Mouse (Mus musculus) stomach, postnatal 0 days (tissue): ENCODE data around the gene Kif26b. TPM values are rescaled to one million over a fixed set of nuclear protein-coding genes. Genes with fewer than 3 reads are reported as not detected.

Experiments
- ATAC-seq: fragments of 200-750 bp; cut with Nextera tagmentation; 2 replicates; pipeline ENCODE4 v1.8.0; 2017; ENCODE audit not compliant: low FRiP score, low TSS enrichment
- DNase-seq: peaks from one replicate; pipeline ENCODE4 v3.0.0-alpha.2; 2016; ENCODE audit warnings: low spot score
- H3K27ac ChIP-seq: fragments of 300-500 bp; sonication (generic); replicated peaks from 2 replicates; pipeline ENCODE4 v1.5.1; 2014; ENCODE audit warnings: mild to moderate bottlenecking, control low read depth
- H3K27me3 ChIP-seq: fragments of 300-500 bp; sonication (generic); 2 replicates; pipeline ENCODE4 v1.6.1; 2014; ENCODE audit warnings: low read length; ENCODE audit not compliant: control insufficient read depth, insufficient read depth
- H3K36me3 ChIP-seq: fragments of 300-500 bp; sonication (generic); 2 replicates; pipeline ENCODE4 v1.6.1; 2014; ENCODE audit warnings: low read length, mixed read lengths; ENCODE audit not compliant: control insufficient read depth, insufficient read depth
- H3K4me1 ChIP-seq: fragments of 300-500 bp; sonication (generic); replicated peaks from 2 replicates; pipeline ENCODE4 v1.6.1; 2014; ENCODE audit warnings: antibody characterized with exemption; ENCODE audit not compliant: control insufficient read depth, insufficient read depth
- H3K4me2 ChIP-seq: fragments of 300-500 bp; sonication (generic); replicated peaks from 2 replicates; pipeline ENCODE4 v1.6.1; 2014; ENCODE audit warnings: low read depth, mild to moderate bottlenecking, control low read depth, moderate library complexity
- H3K4me3 ChIP-seq: fragments of 300-500 bp; sonication (generic); 2 replicates; pipeline ENCODE4 v1.5.1; 2014; ENCODE audit warnings: low read depth, low read length, control low read depth
- H3K9ac ChIP-seq: fragments of 300-500 bp; sonication (generic); 2 replicates; pipeline ENCODE4 v1.6.1; 2014; ENCODE audit warnings: mild to moderate bottlenecking, low read length, control low read depth, mixed read lengths
- H3K9me3 ChIP-seq: fragments of 300-500 bp; sonication (generic); 2 replicates; pipeline ENCODE4 v1.6.1; 2016; ENCODE audit warnings: low read length; ENCODE audit not compliant: control insufficient read depth
- CTCF ChIP-seq: IDR thresholded peaks from 2 replicates; pipeline ENCODE4 v1.5.1; 2016; ENCODE audit warnings: antibody characterized with exemption, low read depth, mild to moderate bottlenecking, moderate library complexity
- EP300 ChIP-seq: optimal IDR thresholded peaks from 2 replicates; pipeline ENCODE3; 2016; ENCODE audit warnings: antibody characterized with exemption
- WGBS: fragments of 180-500 bp; shearing (Covaris S2); extraction: QIAGEN DNeasy Blood & Tissue Kit; methylation state at CpG from one replicate; pipeline ENCODE4 v1.1.7; 2014; 5-methylcytosine and 5-hydroxymethylcytosine counted together
- polyA plus RNA-seq: library from polyadenylated mRNA; unstranded; fragments of >200 nt; fragmentation: Nextera tagmentation; extraction: Ambion mirVana; gene quantifications from 2 replicates; pipeline ENCODE4 v1.2.1, GENCODE M21; 2015

Gene Kif26b
- polyA plus RNA-seq, 1 experiment from 2014 or later: 0.69 TPM

DNA sequence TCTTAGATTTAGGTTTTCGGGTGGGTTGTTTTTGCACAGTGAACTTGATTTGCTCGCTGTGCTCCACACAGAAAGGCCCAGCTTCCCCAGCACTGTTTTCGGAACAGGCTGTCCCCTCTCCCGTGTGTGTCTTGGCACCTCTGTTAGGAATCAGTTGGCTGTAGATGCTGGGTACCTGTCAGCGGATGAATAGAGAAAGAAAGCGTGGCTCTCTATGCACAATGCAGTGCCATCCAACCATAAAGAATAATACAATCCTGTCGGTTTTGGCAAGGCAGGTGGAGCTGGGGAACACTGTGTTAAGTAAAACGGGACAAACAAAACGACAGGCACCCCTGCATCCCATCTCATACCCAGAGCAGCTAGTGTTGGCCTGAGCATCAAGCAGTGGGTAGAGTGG lies 220.9 kb downstream of the Kif26b start:
- Histone ChIP-seq H3K4me3 (no peak overlapping the region), H3K4me2 (no peak overlapping the region), H3K36me3 (no peaks in the 10 kb centered on the region), H3K9ac (no peak overlapping the region), H3K27me3 (no peaks in the 10 kb centered on the region), H3K9me3 (no peaks in the 10 kb centered on the region), H3K27ac (no peak overlapping the region), H3K4me1 (no peaks in the 10 kb centered on the region)
- DNase-seq: no peak
- ATAC-seq: no peak
- TF ChIP-seq EP300 (no peak), CTCF (no peak)
- 88% methylated on average over 9 of the region's 9 CpGs for WGBS

DNA sequence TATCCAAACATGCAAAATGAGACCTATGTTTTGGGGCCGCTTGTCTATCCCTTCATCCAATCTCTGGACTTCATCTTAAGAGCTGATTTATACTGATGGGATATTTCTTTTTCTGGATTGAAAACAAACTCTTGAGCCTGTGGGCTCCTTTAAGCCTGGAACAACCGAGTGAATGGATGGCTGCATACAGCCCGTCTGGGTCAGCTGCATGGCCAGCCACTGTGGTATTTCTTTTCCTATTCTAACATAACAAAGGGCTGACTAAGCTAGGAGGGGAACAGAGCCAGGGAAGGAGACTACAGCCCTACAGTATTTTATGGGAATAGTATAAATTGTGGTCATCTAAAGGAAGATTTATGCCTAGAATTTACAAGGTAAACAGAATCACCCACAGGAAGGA lies 229.5 kb downstream of the Kif26b start:
- 45% methylated on average over 3 of the region's 3 CpGs for WGBS
- Histone ChIP-seq H3K4me1 (no peaks in the 10 kb centered on the region), H3K9me3 (no peaks in the 10 kb centered on the region), H3K27ac (no peak overlapping the region), H3K36me3 (no peaks in the 10 kb centered on the region), H3K27me3 (no peaks in the 10 kb centered on the region), H3K4me3 (no peak overlapping the region), H3K9ac (no peak overlapping the region), H3K4me2 (no peak overlapping the region)
- TF ChIP-seq EP300 (no peak), CTCF (no peak)
- no peak for DNase-seq
- ATAC-seq: no peak

DNA sequence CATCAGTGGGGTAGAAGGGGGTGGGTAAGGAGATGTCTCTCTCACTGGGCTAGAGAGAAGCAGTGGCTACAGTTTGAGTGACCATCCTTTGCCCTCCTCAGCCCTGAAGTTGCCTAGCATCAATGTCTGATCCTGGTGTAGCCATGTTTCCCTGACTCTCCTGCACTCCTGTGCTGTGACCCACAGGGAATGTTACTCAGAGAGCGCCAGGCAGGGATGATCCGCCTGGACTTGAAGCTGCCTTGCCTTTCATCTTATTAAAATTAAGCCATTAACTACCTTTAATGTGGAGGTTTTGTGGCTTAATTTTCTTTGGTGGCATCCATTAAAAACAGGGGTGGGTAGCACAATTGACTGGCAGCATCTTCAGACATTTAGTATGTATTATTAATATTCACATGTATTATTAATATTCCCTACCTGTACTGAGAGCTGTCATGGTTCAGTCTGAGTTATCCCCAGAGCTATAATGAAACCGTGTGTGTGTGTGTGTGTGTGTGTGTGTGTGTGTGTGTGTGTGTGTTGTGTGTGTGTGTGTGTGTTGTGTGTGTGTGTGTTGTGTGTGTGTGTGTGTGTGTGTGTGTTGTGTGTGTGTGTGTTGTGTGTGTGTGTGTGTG lies 233.3 kb downstream of the Kif26b start:
- H3K9me3 ChIP-seq: no peaks in the 10 kb centered on the region
- H3K4me2 ChIP-seq: no peak overlapping the region
- no peak overlapping the region for H3K27ac ChIP-seq
- no peak overlapping the region for H3K9ac ChIP-seq
- H3K4me3 ChIP-seq: no peak overlapping the region
- DNase-seq: no peak
- H3K4me1 ChIP-seq: no peaks in the 10 kb centered on the region
- H3K36me3 ChIP-seq: no peaks in the 10 kb centered on the region
- WGBS: 87% methylated on average over 3 of the region's 3 CpGs
- no peaks in the 10 kb centered on the region for H3K27me3 ChIP-seq
- ATAC-seq: no peak
- no peak for TF ChIP-seq CTCF
- no peak for TF ChIP-seq EP300

DNA sequence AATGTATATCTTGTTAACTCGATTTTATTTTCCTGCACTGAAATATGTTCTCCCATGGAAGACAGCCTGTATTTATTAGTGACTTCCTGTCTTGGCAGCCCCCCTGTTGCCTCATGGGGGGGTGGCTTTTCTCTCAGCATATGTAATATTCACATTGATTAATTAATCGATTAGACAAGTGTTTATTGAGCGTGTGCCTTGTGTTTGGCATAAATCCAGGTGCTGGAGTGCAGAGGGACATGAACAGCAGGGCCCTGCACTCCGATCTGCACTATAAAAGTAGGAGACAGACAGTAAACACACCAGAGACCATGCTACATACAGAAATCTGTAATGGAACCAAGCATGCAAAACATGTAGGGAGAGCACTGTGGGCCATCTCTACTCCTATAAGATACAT lies 236.0 kb downstream of the Kif26b start:
- Histone ChIP-seq H3K9me3 (no peaks in the 10 kb centered on the region), H3K4me2 (no peak overlapping the region), H3K36me3 (no peaks in the 10 kb centered on the region), H3K4me1 (no peaks in the 10 kb centered on the region), H3K4me3 (no peak overlapping the region), H3K27me3 (no peaks in the 10 kb centered on the region), H3K27ac (no peak overlapping the region), H3K9ac (no peak overlapping the region)
- no peak for ATAC-seq
- DNase-seq: no peak
- TF ChIP-seq EP300: no peak
- no peak for TF ChIP-seq CTCF
- WGBS: 44% methylated on average over 4 of the region's 4 CpGs

DNA sequence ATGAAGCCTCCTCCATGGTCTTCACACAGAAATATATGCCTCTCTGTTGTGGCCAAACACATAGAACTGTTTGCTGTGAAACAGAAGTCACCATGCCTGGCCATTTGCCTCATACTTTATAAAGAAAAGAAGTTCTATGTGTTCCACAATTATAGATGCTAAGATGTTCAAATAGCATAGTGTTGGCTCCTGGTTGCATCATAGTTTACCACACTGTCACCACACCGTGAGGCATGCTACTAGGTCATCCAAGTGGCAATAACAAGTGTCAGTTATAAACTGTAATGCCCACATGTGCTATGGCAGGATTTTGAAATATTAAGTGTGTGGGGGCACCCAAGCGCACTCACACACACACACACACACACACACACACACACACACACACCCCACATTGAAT lies 236.7 kb downstream of the Kif26b start:
- no peaks in the 10 kb centered on the region for H3K9me3 ChIP-seq
- DNase-seq: no peak
- no peaks in the 10 kb centered on the region for H3K4me1 ChIP-seq
- H3K36me3 ChIP-seq: no peaks in the 10 kb centered on the region
- 93% methylated on average over 2 of the region's 2 CpGs for WGBS
- no peak for TF ChIP-seq CTCF
- TF ChIP-seq EP300: no peak
- ATAC-seq: no peak
- H3K27ac ChIP-seq: no peak overlapping the region
- H3K4me2 ChIP-seq: no peak overlapping the region
- no peak overlapping the region for H3K4me3 ChIP-seq
- no peak overlapping the region for H3K9ac ChIP-seq
- H3K27me3 ChIP-seq: no peaks in the 10 kb centered on the region

DNA sequence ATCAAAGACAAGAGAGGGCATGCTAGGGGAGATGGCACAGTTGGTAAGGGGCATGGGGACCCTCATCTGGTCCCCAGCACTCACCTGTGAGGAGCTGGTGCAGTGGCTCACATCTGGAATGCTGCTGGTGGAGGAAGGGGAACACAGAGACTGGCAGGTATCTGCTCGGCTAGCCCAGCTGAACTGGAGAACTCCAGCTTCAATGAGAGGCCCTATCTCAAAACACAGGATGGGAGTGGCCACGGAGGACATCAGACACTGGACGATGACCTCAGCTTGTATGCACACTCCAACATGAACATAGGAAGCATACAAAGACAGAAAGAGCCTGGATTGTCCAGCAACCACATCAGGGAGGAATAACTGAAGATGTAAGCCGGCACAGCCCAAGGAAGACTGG lies 240.1 kb downstream of the Kif26b start:
- TF ChIP-seq CTCF (no peak), EP300 (no peak)
- Histone ChIP-seq H3K27ac (no peak overlapping the region), H3K27me3 (no peaks in the 10 kb centered on the region), H3K4me2 (no peak overlapping the region), H3K36me3 (no peaks in the 10 kb centered on the region), H3K4me3 (no peak overlapping the region), H3K9me3 (no peaks in the 10 kb centered on the region), H3K4me1 (no peaks in the 10 kb centered on the region), H3K9ac (no peak overlapping the region)
- no peak for DNase-seq
- no peak for ATAC-seq
- WGBS: 84% methylated on average over 4 of the region's 4 CpGs
